Comparison of ENCODE assay signal across 8 mouse cellular contexts in the genomic region with DNA sequence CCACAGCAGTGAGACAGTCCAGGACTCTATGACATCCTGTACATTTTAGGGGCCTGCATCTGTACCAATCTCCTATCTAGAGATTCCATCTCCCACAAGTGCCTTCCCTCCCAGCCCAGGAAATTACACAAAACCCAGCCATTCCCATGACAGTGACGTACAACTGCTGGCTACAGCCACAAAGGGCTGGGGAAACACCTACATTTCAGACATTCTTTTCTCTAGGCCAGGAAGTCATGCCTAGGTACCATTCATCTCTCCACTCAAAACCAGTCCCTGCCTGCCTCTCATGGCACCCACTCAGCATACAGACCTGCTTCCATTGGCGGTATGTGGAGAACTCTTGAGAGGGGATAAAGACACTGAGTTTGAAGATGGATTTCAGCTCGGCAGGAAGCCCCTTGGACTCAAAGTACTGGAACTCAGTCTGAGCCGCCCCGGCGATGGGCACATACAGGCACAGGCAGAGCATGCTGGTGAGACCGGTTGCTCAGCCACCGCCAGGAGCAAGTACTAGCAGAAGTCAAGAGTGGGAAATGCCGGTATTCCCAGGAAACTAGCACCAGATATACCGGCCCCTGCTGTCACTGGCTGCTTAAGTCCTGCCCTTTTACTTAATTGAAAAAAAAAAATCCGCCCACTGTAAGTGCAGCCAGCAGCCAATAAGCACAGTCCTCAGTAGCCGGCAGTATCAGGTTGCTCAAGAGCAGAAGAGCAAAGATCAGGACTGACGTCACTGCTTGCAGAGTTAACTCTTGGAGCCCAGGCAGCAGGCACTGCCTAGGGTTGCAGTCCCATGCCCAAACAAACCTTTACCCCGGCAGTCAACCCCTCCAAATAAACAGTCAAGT. TPM values are rescaled to one million over a fixed set of nuclear protein-coding genes. Genes with fewer than 3 reads are reported as not detected.
A peak's percentile ranks its signal among the peaks of the same experiment; 100 is the strongest.
DNase-seq lines count a peak whose midpoint lies in the region; ATAC-seq and TF ChIP-seq lines count a peak whose summit lies in the region.

No protein-coding gene starts in this region.

- 8% methylated on average over 14 of the region's 14 CpGs for WGBS in macrophage (ENCODE audit: missing documents)

- peak; percentile 76 for ATAC-seq in erythroid progenitor cell, adult 5-6 weeks (replicated peaks; ENCODE audit: low FRiP score, poor library complexity, severe bottlenecking)

- no peak for DNase-seq in left cerebral cortex, adult 2 months (ENCODE audit: extremely low spot score in 1 of 2, low spot score in 2 of 2)
- DNase-seq in left cerebral cortex, postnatal 36 days (ENCODE audit: low spot score in 2 of 2) = no peak
- DNase-seq in heart, postnatal 10 days = peak; percentile 82 to 88
- peak; percentile 93 for DNase-seq in kidney, postnatal 14 days
- peak; percentile 97 for DNase-seq in skeletal muscle tissue, adult 2 months (ENCODE audit: low read depth, low spot score)

- no peak for TF ChIP-seq POLR2A in bone marrow macrophage, adult 2 months (IDR thresholded peaks at IDR 0.05; ENCODE audit: borderline replicate concordance, low read depth, low read length)

- peak overlapping the region; percentile 67 for H3K27ac ChIP-seq in left cerebral cortex, adult 2 months
- H3K27ac ChIP-seq in bone marrow macrophage, adult 2 months (ENCODE audit: insufficient read depth, low read depth, low read length) = peak overlapping the region; percentile 37
- H3K27ac ChIP-seq in macrophage = peak overlapping the region; percentile 29; the same call in 1 of the 2 replicates

- peak overlapping the region; percentile 49 for H3K4me3 ChIP-seq in left cerebral cortex, adult 2 months
- peak overlapping the region; percentile 49 for H3K4me3 ChIP-seq in bone marrow macrophage, adult 2 months (ENCODE audit: insufficient read depth, low read length)
- peak overlapping the region; percentile 18 for H3K4me3 ChIP-seq in macrophage (ENCODE audit: inconsistent target)

- H3K79me2 ChIP-seq in macrophage (ENCODE audit: inconsistent target) = peaks cover 86% of the 10 kb centered on the region

- peaks cover 55% of the 10 kb centered on the region for H3K4me1 ChIP-seq in bone marrow macrophage, adult 2 months (ENCODE audit: control insufficient read depth, insufficient read depth, low read length)

- TF ChIP-seq CTCF in left cerebral cortex, adult 2 months (IDR thresholded peaks at IDR 0.05) = no peak; the same call in 1 of the 2 replicates
- TF ChIP-seq CTCF in bone marrow macrophage, adult 2 months (IDR thresholded peaks at IDR 0.05; ENCODE audit: low read depth, low read length) = no peak

- intact Hi-C loops in left cerebral cortex, adult 2 months (cut with DNase I) = loop anchor here (5.0 kb wide), 1 partner anchor 64 kb away; no protein-coding TSS in a partner anchor
- intact Hi-C loops in left cerebral cortex, postnatal 36 days (cut with DNase I) = no loop called here
- intact Hi-C loops in heart, postnatal 10 days (cut with DNase I) = no loop called here

- peaks cover 28% of the 10 kb centered on the region for H3K36me3 ChIP-seq in macrophage (ENCODE audit: inconsistent target)

RNA-seq across cellular contexts. Expression of a gene that starts 26.6 kb away (rescaled TPM):
- total RNA-seq in left cerebral cortex, adult 2 months (2021) = 1 to 10 TPM; 3.3 to 3.7 TPM
- total RNA-seq in left cerebral cortex, postnatal 36 days (2021) = 1 to 10 TPM; 3.9 TPM
- polyA plus RNA-seq in bone marrow macrophage, adult 2 months (2012; ENCODE audit: insufficient read depth, insufficient read length, missing spikeins) = 5.5 and 6.0 TPM in 2 replicates
- total RNA-seq in erythroid progenitor cell, adult 5-6 weeks (2015; ENCODE audit: low replicate concordance) = 4.0 TPM in 1 of 2 replicates, not detected in the other
- total RNA-seq in erythroid progenitor cell, adult 5-6 weeks (2017; ENCODE audit: low replicate concordance) = 0.23 and 2.1 TPM in 2 replicates
- 1 to 10 TPM; 3.2 to 4.4 TPM for total RNA-seq in heart, postnatal 10 days (2021)
- total RNA-seq in macrophage (2018; cell fraction: chromatin; rRNA removed) = 1 to 10 TPM; 1.4 to 3.6 (median 2.0) TPM
- total RNA-seq in macrophage (2018; cell fraction: cytosol; rRNA removed) = 1 to 10 TPM; 2.4 to 5.6 (median 4.5) TPM
- 1 to 10 TPM; 1.4 to 6.3 (median 3.5) TPM for total RNA-seq in macrophage (2018; cell fraction: nucleus; rRNA removed)
- polyA plus RNA-seq in macrophage (2018) = 3.2 to 3.8 TPM (median 3.8 TPM) in 3 replicates

RNA-seq across cellular contexts. Expression of a gene that starts 27.5 kb away (rescaled TPM):
- 10 to 100 TPM; 65.2 to 79.1 TPM for total RNA-seq in left cerebral cortex, adult 2 months (2021)
- total RNA-seq in left cerebral cortex, postnatal 36 days (2021) = 10 to 100 TPM; 58.5 to 60.5 TPM
- 4.8 and 6.9 TPM in 2 replicates for polyA plus RNA-seq in bone marrow macrophage, adult 2 months (2012; ENCODE audit: insufficient read depth, insufficient read length, missing spikeins)
- 5.4 and 7.2 TPM in 2 replicates for total RNA-seq in erythroid progenitor cell, adult 5-6 weeks (2015; ENCODE audit: low replicate concordance)
- 14.8 and 19.0 TPM in 2 replicates for total RNA-seq in erythroid progenitor cell, adult 5-6 weeks (2017; ENCODE audit: low replicate concordance)
- total RNA-seq in heart, postnatal 10 days (2021) = 10 to 100 TPM; 10.1 to 13.5 TPM
- 100 to 1,000 TPM in 2 of 26 experiments, 10 to 100 TPM in 24; 30.0 to 125 (median 63.2) TPM for total RNA-seq in macrophage (2018; cell fraction: chromatin; rRNA removed)
- 10 to 100 TPM in 25 of 26 experiments, 1 to 10 TPM in 1; 6.7 to 47.1 (median 16.0) TPM for total RNA-seq in macrophage (2018; cell fraction: cytosol; rRNA removed)
- total RNA-seq in macrophage (2018; cell fraction: nucleus; rRNA removed) = 10 to 100 TPM; 25.0 to 95.1 (median 35.8) TPM
- polyA plus RNA-seq in macrophage (2018) = 7.1 to 13.2 TPM (median 12.2 TPM) in 3 replicates

RNA-seq across cellular contexts. Expression of a gene that starts 28.0 kb away (rescaled TPM):
- total RNA-seq in left cerebral cortex, adult 2 months (2021) = 10 to 100 TPM; 47.2 to 47.8 TPM
- total RNA-seq in left cerebral cortex, postnatal 36 days (2021) = 10 to 100 TPM; 40.6 to 54.8 TPM
- 7.4 and 7.9 TPM in 2 replicates for polyA plus RNA-seq in bone marrow macrophage, adult 2 months (2012; ENCODE audit: insufficient read depth, insufficient read length, missing spikeins)
- 0.42 and 0.72 TPM in 2 replicates for total RNA-seq in erythroid progenitor cell, adult 5-6 weeks (2015; ENCODE audit: low replicate concordance)
- total RNA-seq in erythroid progenitor cell, adult 5-6 weeks (2017; ENCODE audit: low replicate concordance) = 0.51 TPM in 1 of 2 replicates, not detected in the other
- 10 to 100 TPM; 63.4 to 70.0 TPM for total RNA-seq in heart, postnatal 10 days (2021)
- total RNA-seq in macrophage (2018; cell fraction: chromatin; rRNA removed) = 10 to 100 TPM in 1 of 26 experiments, 1 to 10 TPM in 23, under 1 TPM in 2; 0.92 to 12.7 (median 4.5) TPM
- total RNA-seq in macrophage (2018; cell fraction: cytosol; rRNA removed) = 10 to 100 TPM in 16 of 26 experiments, 1 to 10 TPM in 10; 5.4 to 14.4 (median 10.7) TPM
- 10 to 100 TPM in 3 of 26 experiments, 1 to 10 TPM in 23; 1.9 to 11.9 (median 5.4) TPM for total RNA-seq in macrophage (2018; cell fraction: nucleus; rRNA removed)
- 7.9 to 14.2 TPM (median 9.4 TPM) in 3 replicates for polyA plus RNA-seq in macrophage (2018)

RNA-seq across cellular contexts. Expression of a gene that starts 35.7 kb away (rescaled TPM):
- 10 to 100 TPM in 1 of 2 experiments, under 1 TPM in 1; 0.44 to 19.4 TPM for total RNA-seq in left cerebral cortex, adult 2 months (2021)
- total RNA-seq in left cerebral cortex, postnatal 36 days (2021) = 1 to 10 TPM in 1 of 2 experiments, under 1 TPM in 1; 0.91 to 1.8 TPM
- 2.1 and 2.4 TPM in 2 replicates for polyA plus RNA-seq in bone marrow macrophage, adult 2 months (2012; ENCODE audit: insufficient read depth, insufficient read length, missing spikeins)
- 1,234 and 1,375 TPM in 2 replicates for total RNA-seq in erythroid progenitor cell, adult 5-6 weeks (2015; ENCODE audit: low replicate concordance)
- total RNA-seq in erythroid progenitor cell, adult 5-6 weeks (2017; ENCODE audit: low replicate concordance) = 165 and 167 TPM in 2 replicates
- total RNA-seq in heart, postnatal 10 days (2021) = 1 to 10 TPM; 4.2 to 7.1 TPM
- total RNA-seq in macrophage (2018; cell fraction: chromatin; rRNA removed) = 10 to 100 TPM in 4 of 26 experiments, 1 to 10 TPM in 13, not detected in 9; 1.6 to 11.4 (median 6.5) TPM
- total RNA-seq in macrophage (2018; cell fraction: cytosol; rRNA removed) = 10 to 100 TPM in 15 of 26 experiments, 1 to 10 TPM in 11; 4.2 to 76.7 (median 18.4) TPM
- 10 to 100 TPM in 15 of 26 experiments, 1 to 10 TPM in 10, not detected in 1; 1.3 to 64.8 (median 12.7) TPM for total RNA-seq in macrophage (2018; cell fraction: nucleus; rRNA removed)
- polyA plus RNA-seq in macrophage (2018) = 2.6 to 16.1 TPM (median 12.6 TPM) in 3 replicates

RNA-seq across cellular contexts. Expression of a gene that starts 42.0 kb away (rescaled TPM):
- total RNA-seq in left cerebral cortex, adult 2 months (2021) = 100 to 1,000 TPM; 341 to 349 TPM
- 100 to 1,000 TPM; 312 to 437 TPM for total RNA-seq in left cerebral cortex, postnatal 36 days (2021)
- polyA plus RNA-seq in bone marrow macrophage, adult 2 months (2012; ENCODE audit: insufficient read depth, insufficient read length, missing spikeins) = 53.8 and 63.3 TPM in 2 replicates
- total RNA-seq in erythroid progenitor cell, adult 5-6 weeks (2015; ENCODE audit: low replicate concordance) = 5.8 and 7.5 TPM in 2 replicates
- 3.7 and 7.2 TPM in 2 replicates for total RNA-seq in erythroid progenitor cell, adult 5-6 weeks (2017; ENCODE audit: low replicate concordance)
- total RNA-seq in heart, postnatal 10 days (2021) = 10 to 100 TPM; 52.7 to 57.4 TPM
- 1 to 10 TPM in 17 of 26 experiments, under 1 TPM in 6, not detected in 3; 0.50 to 6.7 (median 1.9) TPM for total RNA-seq in macrophage (2018; cell fraction: chromatin; rRNA removed)
- 10 to 100 TPM; 27.8 to 59.2 (median 41.6) TPM for total RNA-seq in macrophage (2018; cell fraction: cytosol; rRNA removed)
- total RNA-seq in macrophage (2018; cell fraction: nucleus; rRNA removed) = 10 to 100 TPM in 9 of 26 experiments, 1 to 10 TPM in 17; 2.4 to 15.6 (median 7.9) TPM
- polyA plus RNA-seq in macrophage (2018) = 22.2 to 62.2 TPM (median 53.7 TPM) in 3 replicates

Comparison
In these comparisons a context has a peak if more than half of its experiments do, and no peak if none do; other contexts are left out.
1. DNase-seq: peak in heart, postnatal 10 days (2 of 2), kidney, postnatal 14 days (single experiment) and skeletal muscle tissue, adult 2 months (single experiment); none in left cerebral cortex, adult 2 months (0 of 2) and left cerebral cortex, postnatal 36 days (0 of 2).
2. RNA of a gene that starts 28.0 kb away (total RNA-seq): 63.4 to 70.0 TPM in heart, postnatal 10 days, 40.6 to 54.8 TPM in left cerebral cortex, postnatal 36 days and 47.2 to 47.8 TPM in left cerebral cortex, adult 2 months; 0.42 to 0.72 TPM in erythroid progenitor cell, adult 5-6 weeks; every median in the first group is over 10 times any median in the second.
3. Peak in every context shown above with its lines, with median percentiles within 50 percentile points of each other: H3K27ac ChIP-seq and H3K4me3 ChIP-seq.